In the genomic region with DNA sequence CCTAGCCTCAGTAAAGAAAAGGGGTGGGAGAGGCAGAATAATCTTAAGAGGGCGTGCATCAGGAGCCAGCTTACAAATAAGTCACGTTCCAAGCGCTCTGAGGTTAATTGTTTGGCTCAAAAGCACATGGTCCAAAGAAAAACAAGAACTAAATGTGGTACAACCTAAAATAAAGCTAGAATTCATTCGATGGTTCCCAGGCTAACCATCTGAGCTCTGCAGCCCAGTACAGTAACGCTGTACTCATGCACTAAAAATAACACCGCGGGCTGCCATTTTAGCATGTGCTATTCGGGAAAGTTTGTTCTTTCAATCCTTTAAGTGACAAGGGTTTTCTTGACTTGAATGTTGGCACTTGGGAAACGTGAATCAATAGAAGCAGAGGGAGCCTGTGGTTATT, we compare ENCODE assay signal across 23 mouse cellular contexts. TPM values are rescaled to one million over a fixed set of nuclear protein-coding genes. Genes with fewer than 3 reads are reported as not detected.
DNase-seq lines count a peak whose midpoint lies in the region; ATAC-seq and TF ChIP-seq lines count a peak whose summit lies in the region.
"Had no signal": no experiment of that assay in that cellular context is flagged by ENCODE, and none has a peak within 500 bp of the region (broad histone marks: within the 10 kb centered on the region; RNA-seq: fewer than 3 reads in every experiment).

No protein-coding gene starts in this region.

- no peak overlapping the region for H3K4me2 ChIP-seq in hindbrain, embryonic 13.5 days
- H3K4me2 ChIP-seq in hindbrain, embryonic 12.5 days (replicated peaks), result no peak overlapping the region
- H3K4me2 ChIP-seq: forebrain, embryonic 13.5 days; heart, embryonic 11.5 days; hindbrain, embryonic 14.5 days had no signal

- no peak for TF ChIP-seq CTCF in cortical plate, adult 2 months (IDR thresholded peaks at IDR 0.05; ENCODE audit: extremely low read depth, insufficient read depth, low read length)

- H3K9me3 ChIP-seq in hindbrain, embryonic 13.5 days, result no peaks in the 10 kb centered on the region
- H3K9me3 ChIP-seq in hindbrain, embryonic 12.5 days (replicated peaks), result no peaks in the 10 kb centered on the region
- H3K9me3 ChIP-seq: forebrain, embryonic 10.5 days; forebrain, embryonic 13.5 days had no signal

- intact Hi-C loops in left cerebral cortex, postnatal 14 days (cut with DNase I), result no loop called here
- intact Hi-C loops in left cerebral cortex, postnatal 36 days (cut with DNase I), result no loop called here

- peaks cover 25% of the 10 kb centered on the region for H3K4me1 ChIP-seq in hindbrain, embryonic 13.5 days (replicated peaks)
- H3K4me1 ChIP-seq in hindbrain, embryonic 12.5 days, result peaks cover 1% of the 10 kb centered on the region
- no peaks in the 10 kb centered on the region for H3K4me1 ChIP-seq in cortical plate, adult 2 months (ENCODE audit: control insufficient read depth, insufficient read depth, low read length)

- H3K4me3 ChIP-seq in hindbrain, embryonic 13.5 days, result no peak overlapping the region
- H3K4me3 ChIP-seq in hindbrain, embryonic 12.5 days, result no peak overlapping the region
- H3K4me3 ChIP-seq in cortical plate, adult 2 months (ENCODE audit: insufficient read depth, low read length), result no peak overlapping the region
- H3K4me3 ChIP-seq: forebrain, embryonic 10.5 days; forebrain, embryonic 13.5 days had no signal

- DNase-seq in left cerebral cortex, postnatal 14 days (ENCODE audit: low spot score in 2 of 2), result peak; percentile 49 to 60
- no peak for DNase-seq in left cerebral cortex, postnatal 36 days (ENCODE audit: low spot score in 2 of 2)
- DNase-seq in kidney, adult 11 months, result no peak
- DNase-seq: adrenal gland, adult 2 months; adrenal gland, postnatal 14 days; cerebellum, adult 11-12 months; cerebellum, adult 8-10 months; cerebellum, postnatal 10 days; cerebellum, postnatal 36 days; gastrocnemius, postnatal 14 days; heart, adult 11 months had no signal

- no peak overlapping the region for H3K9ac ChIP-seq in hindbrain, embryonic 13.5 days
- no peak overlapping the region for H3K9ac ChIP-seq in hindbrain, embryonic 12.5 days
- H3K9ac ChIP-seq: forebrain, embryonic 13.5 days; hindbrain, embryonic 14.5 days had no signal

- 86% methylated on average over 9 of the region's 9 CpGs for WGBS in hindbrain, embryonic 13.5 days
- 87% methylated on average over 9 of the region's 9 CpGs for WGBS in hindbrain, embryonic 12.5 days

- no peak for ATAC-seq in hindbrain, embryonic 13.5 days (ENCODE audit: low FRiP score)
- no peak for ATAC-seq in hindbrain, embryonic 12.5 days (ENCODE audit: low FRiP score)
- ATAC-seq: CD4-positive, CD25-positive, alpha-beta regulatory T cell, adult 4 months; forebrain, embryonic 13.5 days; forebrain, embryonic 16.5 days; hindbrain, postnatal 0 days; inflammation-experienced regulatory T-cells, adult 6 months had no signal

- no peaks in the 10 kb centered on the region for H3K27me3 ChIP-seq in hindbrain, embryonic 13.5 days
- no peaks in the 10 kb centered on the region for H3K27me3 ChIP-seq in hindbrain, embryonic 12.5 days
- H3K27me3 ChIP-seq: forebrain, embryonic 13.5 days had no signal

- TF ChIP-seq POLR2A in cortical plate, adult 2 months (IDR thresholded peaks at IDR 0.05; ENCODE audit: extremely low read depth, insufficient read depth, low read length), result no peak

- 0 out of 2 replicates have a peak overlapping the region, but pooled peaks have one; percentile 2 for H3K27ac ChIP-seq in hindbrain, embryonic 13.5 days
- H3K27ac ChIP-seq in hindbrain, embryonic 12.5 days, result no peak overlapping the region
- H3K27ac ChIP-seq in cortical plate, adult 2 months (ENCODE audit: insufficient read depth, low read length), result peak overlapping the region; percentile 44; the same call in 1 of the 2 replicates
- H3K27ac ChIP-seq: forebrain, embryonic 10.5 days; forebrain, embryonic 13.5 days; hindbrain, embryonic 14.5 days; hindbrain, postnatal 0 days had no signal

- peaks cover 4% of the 10 kb centered on the region; the same call in 1 of the 2 replicates for H3K36me3 ChIP-seq in hindbrain, embryonic 13.5 days
- H3K36me3 ChIP-seq in hindbrain, embryonic 12.5 days, result 0 out of 2 replicates have a peak, but pooled peaks cover 2% of the 10 kb centered on the region

RNA-seq across cellular contexts. Expression of a gene that starts 11.8 kb away (rescaled TPM):
- polyA plus RNA-seq in hindbrain, embryonic 13.5 days (2015; fragmentation: Nextera tagmentation; extraction: Ambion mirVana), result 1.6 and 2.8 TPM in 2 replicates
- polyA plus RNA-seq in hindbrain, embryonic 12.5 days (2016; fragmentation: Nextera tagmentation; extraction: Ambion mirVana), result 2.9 TPM in 2 replicates
- 1 to 10 TPM; 2.1 to 2.8 TPM for total RNA-seq in left cerebral cortex, postnatal 14 days (2021)
- 1 to 10 TPM in 1 of 2 experiments, under 1 TPM in 1; 0.79 to 1.2 TPM for total RNA-seq in left cerebral cortex, postnatal 36 days (2021)
- 1.4 and 2.1 TPM in 2 replicates for polyA plus RNA-seq in cortical plate, adult 2 months (2012; rRNA removed)
- total RNA-seq: hematopoietic stem cell, adult 5-6 weeks had no signal
- polyA plus RNA-seq: CD4-positive, CD25-positive, alpha-beta regulatory T cell, adult 4 months; inflammation-experienced regulatory T-cells, adult 6 months had no signal

RNA-seq across cellular contexts. Expression of a gene that starts 22.7 kb away (rescaled TPM):
- polyA plus RNA-seq in hindbrain, embryonic 13.5 days (2015; fragmentation: Nextera tagmentation; extraction: Ambion mirVana), result 45.2 and 45.4 TPM in 2 replicates
- polyA plus RNA-seq in hindbrain, embryonic 12.5 days (2016; fragmentation: Nextera tagmentation; extraction: Ambion mirVana), result 43.9 and 44.3 TPM in 2 replicates
- 100 to 1,000 TPM; 136 to 144 TPM for total RNA-seq in left cerebral cortex, postnatal 14 days (2021)
- 100 to 1,000 TPM in 1 of 2 experiments, 10 to 100 TPM in 1; 95.6 to 107 TPM for total RNA-seq in left cerebral cortex, postnatal 36 days (2021)
- polyA plus RNA-seq in cortical plate, adult 2 months (2012; rRNA removed), result 119 and 122 TPM in 2 replicates
- total RNA-seq: hematopoietic stem cell, adult 5-6 weeks had no signal
- polyA plus RNA-seq: CD4-positive, CD25-positive, alpha-beta regulatory T cell, adult 4 months; inflammation-experienced regulatory T-cells, adult 6 months had no signal

RNA-seq across cellular contexts. Expression of a gene that starts 26.3 kb away (rescaled TPM):
- 22.8 and 27.7 TPM in 2 replicates for polyA plus RNA-seq in hindbrain, embryonic 13.5 days (2015; fragmentation: Nextera tagmentation; extraction: Ambion mirVana)
- polyA plus RNA-seq in hindbrain, embryonic 12.5 days (2016; fragmentation: Nextera tagmentation; extraction: Ambion mirVana), result 14.1 and 19.7 TPM in 2 replicates
- total RNA-seq in left cerebral cortex, postnatal 14 days (2021), result 10 to 100 TPM; 32.4 to 33.5 TPM
- total RNA-seq in left cerebral cortex, postnatal 36 days (2021), result 10 to 100 TPM; 38.1 to 40.4 TPM
- polyA plus RNA-seq in cortical plate, adult 2 months (2012; rRNA removed), result 50.6 and 56.0 TPM in 2 replicates
- polyA plus RNA-seq: inflammation-experienced regulatory T-cells, adult 6 months had no signal

RNA-seq across cellular contexts. Expression of a gene that starts 26.6 kb away (rescaled TPM):
- 485 and 492 TPM in 2 replicates for polyA plus RNA-seq in hindbrain, embryonic 13.5 days (2015; fragmentation: Nextera tagmentation; extraction: Ambion mirVana)
- polyA plus RNA-seq in hindbrain, embryonic 12.5 days (2016; fragmentation: Nextera tagmentation; extraction: Ambion mirVana), result 267 and 289 TPM in 2 replicates
- 100 to 1,000 TPM; 486 to 488 TPM for total RNA-seq in left cerebral cortex, postnatal 14 days (2021)
- total RNA-seq in left cerebral cortex, postnatal 36 days (2021), result 100 to 1,000 TPM; 432 to 445 TPM
- 800 and 801 TPM in 2 replicates for polyA plus RNA-seq in cortical plate, adult 2 months (2012; rRNA removed)

RNA-seq across cellular contexts. Expression of a gene that starts 31.3 kb away (rescaled TPM):
- polyA plus RNA-seq in hindbrain, embryonic 13.5 days (2015; fragmentation: Nextera tagmentation; extraction: Ambion mirVana), result 24.0 and 24.8 TPM in 2 replicates
- 20.5 and 22.4 TPM in 2 replicates for polyA plus RNA-seq in hindbrain, embryonic 12.5 days (2016; fragmentation: Nextera tagmentation; extraction: Ambion mirVana)
- total RNA-seq in left cerebral cortex, postnatal 14 days (2021), result 1 to 10 TPM; 9.0 to 9.1 TPM
- total RNA-seq in left cerebral cortex, postnatal 36 days (2021), result 10 to 100 TPM in 1 of 2 experiments, 1 to 10 TPM in 1; 6.6 to 10.8 TPM
- 13.8 and 14.4 TPM in 2 replicates for polyA plus RNA-seq in cortical plate, adult 2 months (2012; rRNA removed)

Comparison
In these comparisons a context has a peak if more than half of its experiments do, and no peak if none do; other contexts are left out.
1. DNase-seq: peak in left cerebral cortex, postnatal 14 days (2 of 2); none in left cerebral cortex, postnatal 36 days (0 of 2) and kidney, adult 11 months (single experiment).